Mouse (Mus musculus) hindbrain, embryonic 10.5 days (tissue): Measurements from ENCODE around the gene Fnbp1l. TPM values are rescaled to one million over a fixed set of nuclear protein-coding genes. Genes with fewer than 3 reads are reported as not detected.
A peak's percentile ranks its signal among the peaks of the same experiment; 100 is the strongest.

Source experiments
- DNase-seq: peaks from one replicate; pipeline ENCODE4 v3.0.0-alpha.2; 2017; ENCODE audit warnings: low spot score
- H3K27ac ChIP-seq: fragments of 300-500 bp; sonication (generic); 2 replicates; pipeline ENCODE4 v1.5.1; 2016; ENCODE audit warnings: mild to moderate bottlenecking, moderate library complexity
- H3K27me3 ChIP-seq: fragments of 300-500 bp; sonication (generic); 2 replicates; pipeline ENCODE4 v1.6.1; 2016; ENCODE audit warnings: mild to moderate bottlenecking; ENCODE audit not compliant: poor library complexity, insufficient read depth, severe bottlenecking
- H3K36me3 ChIP-seq: fragments of 300-500 bp; sonication (generic); 2 replicates; pipeline ENCODE4 v1.6.1; 2016; ENCODE audit warnings: mild to moderate bottlenecking, moderate library complexity
- H3K4me1 ChIP-seq: fragments of 300-500 bp; sonication (generic); replicated peaks from 2 replicates; pipeline ENCODE4 v1.6.1; 2016; ENCODE audit warnings: mild to moderate bottlenecking
- H3K4me3 ChIP-seq: fragments of 300-500 bp; sonication (generic); 2 replicates; pipeline ENCODE4 v1.5.1; 2016; ENCODE audit warnings: mild to moderate bottlenecking, moderate library complexity
- H3K9me3 ChIP-seq: fragments of 300-500 bp; sonication (generic); 2 replicates; pipeline ENCODE4 v1.6.1; 2016; ENCODE audit warnings: mild to moderate bottlenecking, moderate library complexity
- WGBS: fragments of 180-500 bp; shearing (Covaris S2); methylation state at CpG from one replicate; pipeline ENCODE4 v1.1.7; 2016; 5-methylcytosine and 5-hydroxymethylcytosine counted together
- polyA plus RNA-seq: library from polyadenylated mRNA; unstranded; fragments of >200 nt; fragmentation: Nextera tagmentation; extraction: Ambion mirVana; gene quantifications from 2 replicates; pipeline ENCODE4 v1.2.1, GENCODE M21; 2016

Fnbp1l gene
- polyA plus RNA-seq, 1 experiment from 2014 or later = 48.7 TPM

- H3K4me1 ChIP-seq = no peaks in the 10 kb centered on the region
- no peaks in the 10 kb centered on the region for H3K27me3 ChIP-seq
- WGBS = 89% methylated on average over 17 of the region's 17 CpGs
- no peak for DNase-seq
- H3K4me3 ChIP-seq = no peak overlapping the region
- no peaks in the 10 kb centered on the region for H3K9me3 ChIP-seq
- peaks cover 93% of the 10 kb centered on the region for H3K36me3 ChIP-seq
- H3K27ac ChIP-seq = no peak overlapping the region
Observed at GRCm38 (mm10) chr3:122539961-122540690, 79.4 kb downstream of the Fnbp1l start.

GRCm38 (mm10) chr3:122538851-122539250 is 80.7 kb downstream of the Fnbp1l start:
- H3K27me3 ChIP-seq = no peaks in the 10 kb centered on the region
- DNase-seq = no peak
- 95% methylated on average over 2 of the region's 2 CpGs for WGBS
- H3K27ac ChIP-seq = no peak overlapping the region
- no peak overlapping the region for H3K4me3 ChIP-seq
- peaks cover 80% of the 10 kb centered on the region for H3K36me3 ChIP-seq
- H3K4me1 ChIP-seq = no peaks in the 10 kb centered on the region
- H3K9me3 ChIP-seq = no peaks in the 10 kb centered on the region

GRCm38 (mm10) chr3:122535938-122536703 is 83.4 kb downstream of the Fnbp1l start:
- WGBS = 88% methylated on average over 8 of the region's 8 CpGs

GRCm38 (mm10) chr3:122528477-122528876 is 91.0 kb downstream of the Fnbp1l start:
- DNase-seq = no peak
- Histone ChIP-seq H3K4me3 (no peak overlapping the region), H3K27me3 (no peaks in the 10 kb centered on the region), H3K9me3 (no peaks in the 10 kb centered on the region), H3K4me1 (no peaks in the 10 kb centered on the region), H3K36me3 (peaks cover 49% of the 10 kb centered on the region), H3K27ac (no peak overlapping the region)
- WGBS = 89% methylated on average over 3 of the region's 3 CpGs

More at GRCm38 (mm10) chr3:122535938-122536703, 83.4 kb downstream of the Fnbp1l start:
- Histone ChIP-seq H3K27ac (no peak overlapping the region), H3K4me3 (no peak overlapping the region), H3K36me3 (peaks cover 53% of the 10 kb centered on the region), H3K4me1 (no peaks in the 10 kb centered on the region), H3K27me3 (no peaks in the 10 kb centered on the region), H3K9me3 (no peaks in the 10 kb centered on the region)
- DNase-seq = no peak

- no peaks in the 10 kb centered on the region for H3K9me3 ChIP-seq
- H3K27me3 ChIP-seq = no peaks in the 10 kb centered on the region
- H3K4me3 ChIP-seq = no peak overlapping the region
- no peak overlapping the region for H3K27ac ChIP-seq
- peaks cover 28% of the 10 kb centered on the region for H3K36me3 ChIP-seq
- 60% methylated on average over 1 of the region's 1 CpGs for WGBS
- H3K4me1 ChIP-seq = peaks cover 43% of the 10 kb centered on the region
- no peak for DNase-seq
Observed at GRCm38 (mm10) chr3:122521294-122521693, 98.2 kb downstream of the Fnbp1l start.

- peaks cover 24% of the 10 kb centered on the region for H3K36me3 ChIP-seq
- 94% methylated on average over 4 of the region's 4 CpGs for WGBS
- H3K4me1 ChIP-seq = peaks cover 45% of the 10 kb centered on the region
- no peak overlapping the region for H3K27ac ChIP-seq
- no peaks in the 10 kb centered on the region for H3K27me3 ChIP-seq
- no peak for DNase-seq
- no peaks in the 10 kb centered on the region for H3K9me3 ChIP-seq
- no peak overlapping the region for H3K4me3 ChIP-seq
Observed at GRCm38 (mm10) chr3:122520875-122521274, 98.6 kb downstream of the Fnbp1l start.

GRCm38 (mm10) chr3:122520365-122520764 is 99.2 kb downstream of the Fnbp1l start:
- H3K36me3 ChIP-seq = peaks cover 21% of the 10 kb centered on the region
- peaks cover 50% of the 10 kb centered on the region for H3K4me1 ChIP-seq

GRCm38 (mm10) chr3:122519082-122519481 is 100.4 kb downstream of the Fnbp1l start:
- no peaks in the 10 kb centered on the region for H3K9me3 ChIP-seq
- WGBS = 58% methylated on average over 13 of the region's 13 CpGs
- no peak for DNase-seq
- peaks cover 17% of the 10 kb centered on the region for H3K36me3 ChIP-seq
- no peaks in the 10 kb centered on the region for H3K27me3 ChIP-seq
- peaks cover 52% of the 10 kb centered on the region for H3K4me1 ChIP-seq
- peak overlapping the region; percentile 59; the same call in 1 of the 2 replicates for H3K27ac ChIP-seq
- no peak overlapping the region for H3K4me3 ChIP-seq

More at GRCm38 (mm10) chr3:122520365-122520764, 99.2 kb downstream of the Fnbp1l start:
- no peak for DNase-seq
- Histone ChIP-seq H3K9me3 (no peaks in the 10 kb centered on the region), H3K27ac (no peak overlapping the region), H3K4me3 (no peak overlapping the region), H3K27me3 (no peaks in the 10 kb centered on the region)
- 87% methylated on average over 3 of the region's 3 CpGs for WGBS

GRCm38 (mm10) chr3:122518231-122518736 is 101.2 kb downstream of the Fnbp1l start:
- peak; percentile 48 for DNase-seq
- 57% methylated on average over 9 of the region's 9 CpGs for WGBS
- H3K9me3 ChIP-seq = no peaks in the 10 kb centered on the region
- H3K4me1 ChIP-seq = peaks cover 52% of the 10 kb centered on the region
- H3K4me3 ChIP-seq = no peak overlapping the region
- H3K36me3 ChIP-seq = peaks cover 14% of the 10 kb centered on the region
- peak overlapping the region; percentile 59 for H3K27ac ChIP-seq
- no peaks in the 10 kb centered on the region for H3K27me3 ChIP-seq

GRCm38 (mm10) chr3:122517726-122518125 is 101.8 kb downstream of the Fnbp1l start:
- no peaks in the 10 kb centered on the region for H3K27me3 ChIP-seq
- 64% methylated on average over 4 of the region's 4 CpGs for WGBS
- peaks cover 18% of the 10 kb centered on the region for H3K36me3 ChIP-seq
- no peaks in the 10 kb centered on the region for H3K9me3 ChIP-seq
- no peak for DNase-seq
- H3K27ac ChIP-seq = peak overlapping the region; percentile 8; the same call in 1 of the 2 replicates
- peaks cover 52% of the 10 kb centered on the region for H3K4me1 ChIP-seq
- no peak overlapping the region for H3K4me3 ChIP-seq

GRCm38 (mm10) chr3:122516327-122516695 is 103.2 kb downstream of the Fnbp1l start:
- Histone ChIP-seq H3K27ac (no peak overlapping the region), H3K9me3 (no peaks in the 10 kb centered on the region), H3K36me3 (peaks cover 30% of the 10 kb centered on the region), H3K4me3 (no peak overlapping the region), H3K27me3 (no peaks in the 10 kb centered on the region), H3K4me1 (peaks cover 43% of the 10 kb centered on the region)
- WGBS = 96% methylated on average over 3 of the region's 3 CpGs
- no peak for DNase-seq

GRCm38 (mm10) chr3:122515568-122516326 is 103.8 kb downstream of the Fnbp1l start:
- Histone ChIP-seq H3K27me3 (no peaks in the 10 kb centered on the region), H3K4me3 (no peak overlapping the region), H3K27ac (peak overlapping the region; percentile 36; the same call in 1 of the 2 replicates), H3K9me3 (no peaks in the 10 kb centered on the region), H3K36me3 (peaks cover 32% of the 10 kb centered on the region), H3K4me1 (peaks cover 41% of the 10 kb centered on the region)
- 78% methylated on average over 6 of the region's 6 CpGs for WGBS
- no peak for DNase-seq
